Mouse (Mus musculus) heart, postnatal 0 days (tissue): ENCODE measurements around the gene Map3k7cl. TPM values are rescaled to one million over a fixed set of nuclear protein-coding genes. Genes with fewer than 3 reads are reported as not detected.

Experiments
- ATAC-seq: fragments of 200-750 bp; cut with Nextera tagmentation; 2 replicates; pipeline ENCODE4 v1.8.0; 2017; ENCODE audit warnings: low read depth, moderate number of reproducible peaks, moderate library complexity; ENCODE audit not compliant: insufficient read depth
- DNase-seq: peaks from one replicate; pipeline ENCODE4 v3.0.0-alpha.2; 2016; ENCODE audit warnings: low spot score
- H3K27ac ChIP-seq: fragments of 300-500 bp; sonication (generic); 2 replicates; pipeline ENCODE4 v1.5.1; 2014; ENCODE audit warnings: low read depth, mild to moderate bottlenecking
- H3K27me3 ChIP-seq: fragments of 300-500 bp; sonication (generic); 2 replicates; pipeline ENCODE4 v1.6.1; 2014; ENCODE audit warnings: low read length, mixed read lengths; ENCODE audit not compliant: control insufficient read depth, insufficient read depth
- H3K36me3 ChIP-seq: fragments of 300-500 bp; sonication (generic); replicated peaks from 2 replicates; pipeline ENCODE4 v1.6.1; 2014; ENCODE audit warnings: low read length, mixed read lengths; ENCODE audit not compliant: control insufficient read depth, insufficient read depth
- H3K4me1 ChIP-seq: fragments of 300-500 bp; sonication (generic); 2 replicates; pipeline ENCODE4 v1.6.1; 2014; ENCODE audit warnings: antibody characterized with exemption; ENCODE audit not compliant: control insufficient read depth, insufficient read depth
- H3K4me2 ChIP-seq: fragments of 300-500 bp; sonication (generic); 2 replicates; pipeline ENCODE4 v1.6.1; 2014; ENCODE audit warnings: low read depth, mild to moderate bottlenecking, low read length, moderate library complexity
- H3K4me3 ChIP-seq: fragments of 300-500 bp; sonication (generic); 2 replicates; pipeline ENCODE4 v1.5.1; 2014; ENCODE audit warnings: low read depth, low read length
- H3K9ac ChIP-seq: fragments of 300-500 bp; sonication (generic); replicated peaks from 2 replicates; pipeline ENCODE4 v1.6.1; 2014; ENCODE audit warnings: low read depth, low read length, mixed read lengths
- H3K9me3 ChIP-seq: fragments of 300-500 bp; sonication (generic); replicated peaks from 2 replicates; pipeline ENCODE4 v1.6.1; 2016; ENCODE audit warnings: low read length; ENCODE audit not compliant: control insufficient read depth
- CTCF ChIP-seq: IDR thresholded peaks from 2 replicates; pipeline ENCODE4 v1.5.1; 2016; ENCODE audit warnings: antibody characterized with exemption, control low read depth, low read depth
- EP300 ChIP-seq: IDR thresholded peaks from 2 replicates; pipeline ENCODE4 v1.6.1; 2016; ENCODE audit warnings: antibody characterized with exemption, low read depth
- WGBS: fragments of 180-500 bp; shearing (Covaris S2); extraction: QIAGEN DNeasy Blood & Tissue Kit; methylation state at CpG from one replicate; pipeline ENCODE4 v1.1.7; 2014; 5-methylcytosine and 5-hydroxymethylcytosine counted together
- polyA plus RNA-seq: library from polyadenylated mRNA; unstranded; fragments of >200 nt; fragmentation: Nextera tagmentation; extraction: Ambion mirVana; gene quantifications from 2 replicates; pipeline ENCODE4 v1.2.1, GENCODE M21; 2015
- total RNA-seq: library from RNA; depleted of rRNA; stranded (reverse); fragments of >200 nt; gene quantifications from 2 replicates; pipeline ENCODE4 v1.2.3, GENCODE M21; 2014; ENCODE audit warnings: low replicate concordance

The Map3k7cl gene
- total and polyA plus RNA-seq, 2 experiments from 2014 or later = 1.0 to 3.6 TPM

- H3K36me3 ChIP-seq = no peaks in the 10 kb centered on the region
- H3K4me2 ChIP-seq = no peak overlapping the region
- H3K4me3 ChIP-seq = no peak overlapping the region
- no peak overlapping the region for H3K27ac ChIP-seq
- no peaks in the 10 kb centered on the region; the same call in 1 of the 2 replicates for H3K4me1 ChIP-seq
- DNase-seq = no peak
- H3K9me3 ChIP-seq = no peaks in the 10 kb centered on the region
- H3K27me3 ChIP-seq = no peaks in the 10 kb centered on the region
- WGBS = 94% methylated on average over 1 of the region's 1 CpGs
- TF ChIP-seq EP300 = no peak
- no peak for TF ChIP-seq CTCF
- ATAC-seq = no peak
- no peak overlapping the region for H3K9ac ChIP-seq
Measured at GRCm38 (mm10) chr16:87607383-87607782, 54.3 kb downstream of the Map3k7cl start.

DNA sequence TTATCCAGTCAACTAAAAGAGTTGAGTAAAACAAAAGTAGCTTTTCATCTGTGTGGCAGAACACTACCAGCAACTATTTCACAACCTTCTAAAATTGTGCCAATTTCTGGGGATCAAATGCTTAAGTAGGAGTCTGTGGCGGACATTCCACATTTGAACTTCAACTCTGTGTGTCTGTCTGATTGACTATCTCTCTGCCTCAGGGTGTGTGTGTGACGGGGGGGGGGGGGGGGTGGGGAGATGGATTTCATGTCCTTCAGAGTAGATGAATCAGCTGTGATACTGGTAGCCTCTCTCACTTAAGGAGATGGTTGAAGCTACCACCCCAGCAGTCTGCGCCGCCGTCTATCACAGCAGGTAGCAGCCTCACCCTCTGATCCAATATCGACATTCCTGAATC lies 54.8 kb downstream of the Map3k7cl start:
- ATAC-seq = no peak
- no peak overlapping the region for H3K27ac ChIP-seq
- H3K4me2 ChIP-seq = no peak overlapping the region
- H3K4me3 ChIP-seq = no peak overlapping the region
- TF ChIP-seq CTCF = no peak
- TF ChIP-seq EP300 = no peak
- no peaks in the 10 kb centered on the region; the same call in 1 of the 2 replicates for H3K4me1 ChIP-seq
- WGBS = 78% methylated on average over 6 of the region's 6 CpGs
- no peak for DNase-seq
- no peaks in the 10 kb centered on the region for H3K27me3 ChIP-seq
- H3K9me3 ChIP-seq = no peaks in the 10 kb centered on the region
- H3K36me3 ChIP-seq = no peaks in the 10 kb centered on the region
- no peak overlapping the region for H3K9ac ChIP-seq

GRCm38 (mm10) chr16:87610142-87610541 lies 57.0 kb downstream of the Map3k7cl start:
- Histone ChIP-seq H3K27me3 (no peaks in the 10 kb centered on the region), H3K27ac (no peak overlapping the region), H3K9ac (no peak overlapping the region), H3K4me2 (no peak overlapping the region), H3K36me3 (no peaks in the 10 kb centered on the region), H3K9me3 (no peaks in the 10 kb centered on the region), H3K4me3 (no peak overlapping the region), H3K4me1 (no peaks in the 10 kb centered on the region; the same call in 1 of the 2 replicates)
- ATAC-seq = peak; percentile 59
- TF ChIP-seq EP300 = no peak
- no peak for TF ChIP-seq CTCF
- 63% methylated on average over 5 of the region's 5 CpGs for whole genome bisulfite sequencing
- DNase-seq = no peak

DNA sequence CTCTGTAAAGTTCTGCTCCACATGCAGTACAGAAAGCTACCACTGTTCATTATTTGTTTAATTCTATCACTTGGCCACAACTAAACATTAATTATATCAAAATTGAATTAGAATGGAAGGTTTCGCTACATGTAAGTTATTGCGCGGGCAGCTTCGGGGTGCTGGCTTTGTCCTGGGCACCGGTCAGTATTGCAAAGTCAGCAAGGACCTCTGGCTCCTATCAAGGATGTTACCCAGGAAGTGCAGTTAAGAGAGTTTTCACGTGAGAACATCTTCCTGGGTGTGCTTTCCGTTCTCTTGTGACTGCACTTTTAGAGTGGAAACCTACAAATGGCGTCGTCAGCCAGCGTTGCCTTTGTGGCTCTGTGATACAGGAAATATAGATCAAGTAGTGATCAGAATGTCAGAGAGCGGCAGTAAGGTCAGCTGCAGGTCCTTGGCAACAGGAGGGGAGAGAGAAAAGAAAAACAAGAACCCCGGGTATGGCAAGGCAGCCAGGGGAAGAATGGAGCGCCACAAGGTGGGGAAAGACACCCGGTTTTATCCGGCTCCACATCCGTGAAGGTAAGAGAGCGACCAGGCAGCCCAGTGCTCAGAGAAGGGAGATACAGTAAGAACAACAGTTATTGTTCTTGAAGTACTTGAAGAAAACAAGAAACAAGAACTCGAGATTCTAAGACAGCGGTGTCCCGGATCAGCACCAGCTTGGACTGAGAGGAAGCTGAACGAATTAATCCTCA lies 57.6 kb downstream of the Map3k7cl start:
- no peaks in the 10 kb centered on the region for H3K36me3 ChIP-seq
- no peak for TF ChIP-seq CTCF
- TF ChIP-seq EP300 = no peak
- no peak for DNase-seq
- H3K4me3 ChIP-seq = peak overlapping the region; percentile 34
- no peak for ATAC-seq
- H3K9me3 ChIP-seq = no peaks in the 10 kb centered on the region
- H3K4me2 ChIP-seq = peak overlapping the region; percentile 58
- WGBS = 65% methylated on average over 21 of the region's 21 CpGs
- no peak overlapping the region for H3K9ac ChIP-seq
- H3K27me3 ChIP-seq = no peaks in the 10 kb centered on the region
- no peak overlapping the region for H3K27ac ChIP-seq
- no peaks in the 10 kb centered on the region; the same call in 1 of the 2 replicates for H3K4me1 ChIP-seq

- WGBS = 28% methylated on average over 14 of the region's 14 CpGs
- Histone ChIP-seq H3K27ac (no peak overlapping the region), H3K4me2 (peak overlapping the region; percentile 58), H3K4me1 (no peaks in the 10 kb centered on the region; the same call in 1 of the 2 replicates), H3K9me3 (no peaks in the 10 kb centered on the region), H3K9ac (peak overlapping the region; percentile 34; the same call in 1 of the 2 replicates), H3K27me3 (no peaks in the 10 kb centered on the region), H3K36me3 (no peaks in the 10 kb centered on the region), H3K4me3 (peak overlapping the region; percentile 34)
- no peak for TF ChIP-seq EP300
- peak; percentile 25 for ATAC-seq
- DNase-seq = no peak
Measured at GRCm38 (mm10) chr16:87611420-87611819, 58.3 kb downstream of the Map3k7cl start.
